Mouse (Mus musculus) kidney, adult 2 months (tissue): Measurements from ENCODE around the gene Iqcb1. TPM values are rescaled to one million over a fixed set of nuclear protein-coding genes. Genes with fewer than 3 reads are reported as not detected.

Experiments used
- DNase-seq: peaks from one replicate; pipeline ENCODE4 v3.0.0; 2021
- H3K27ac ChIP-seq: fragments of 200-500 bp; 2 replicates; pipeline ENCODE4 v1.5.1; 2012; ENCODE audit warnings: low read depth, low read length, control low read depth, inconsistent platforms; ENCODE audit not compliant: insufficient read depth
- H3K27me3 ChIP-seq: fragments of 200-500 bp; replicated peaks from 2 replicates; pipeline ENCODE4 v1.6.1; 2012; ENCODE audit warnings: mild to moderate bottlenecking, moderate library complexity, low read length, inconsistent platforms; ENCODE audit not compliant: control insufficient read depth, insufficient read depth
- H3K36me3 ChIP-seq: fragments of 200-500 bp; 2 replicates; pipeline ENCODE4 v1.6.1; 2012; ENCODE audit warnings: mild to moderate bottlenecking, moderate library complexity, low read length, inconsistent platforms; ENCODE audit not compliant: control insufficient read depth, insufficient read depth
- H3K4me1 ChIP-seq: fragments of 200-500 bp; 2 replicates; pipeline ENCODE4 v1.6.1; 2011; ENCODE audit warnings: low read length; ENCODE audit not compliant: control insufficient read depth, insufficient read depth
- H3K4me3 ChIP-seq: fragments of 200-500 bp; 2 replicates; pipeline ENCODE4 v1.5.1; 2011; ENCODE audit warnings: mild to moderate bottlenecking, low read depth, low read length, control low read depth; ENCODE audit not compliant: insufficient read depth
- CTCF ChIP-seq: fragments of 200-500 bp; conservative IDR thresholded peaks from 2 replicates; pipeline ENCODE4 v1.5.1; 2011; ENCODE audit warnings: low read depth, mild to moderate bottlenecking, control low read depth, low read length, moderate library complexity, mixed read lengths; ENCODE audit not compliant: insufficient read depth, insufficient read length
- POLR2A ChIP-seq: fragments of 200-500 bp; IDR thresholded peaks from one replicate; pipeline ENCODE4 v1.6.1; 2011; ENCODE audit warnings: low read depth, low read length, control low read depth
- whole genome bisulfite sequencing: fragments of 180-500 bp; shearing (Covaris S2); methylation state at CpG from one replicate; pipeline ENCODE4 v1.1.7; 2018; 5-methylcytosine and 5-hydroxymethylcytosine counted together
- polyA plus RNA-seq: library from polyadenylated mRNA; depleted of rRNA; stranded (reverse); fragments of >200 nt; gene quantifications from 2 replicates; pipeline ENCODE4 v1.2.3, GENCODE M21; 2012

Gene Iqcb1
- polyA plus RNA-seq, 1 experiment = 3.0 TPM

DNA sequence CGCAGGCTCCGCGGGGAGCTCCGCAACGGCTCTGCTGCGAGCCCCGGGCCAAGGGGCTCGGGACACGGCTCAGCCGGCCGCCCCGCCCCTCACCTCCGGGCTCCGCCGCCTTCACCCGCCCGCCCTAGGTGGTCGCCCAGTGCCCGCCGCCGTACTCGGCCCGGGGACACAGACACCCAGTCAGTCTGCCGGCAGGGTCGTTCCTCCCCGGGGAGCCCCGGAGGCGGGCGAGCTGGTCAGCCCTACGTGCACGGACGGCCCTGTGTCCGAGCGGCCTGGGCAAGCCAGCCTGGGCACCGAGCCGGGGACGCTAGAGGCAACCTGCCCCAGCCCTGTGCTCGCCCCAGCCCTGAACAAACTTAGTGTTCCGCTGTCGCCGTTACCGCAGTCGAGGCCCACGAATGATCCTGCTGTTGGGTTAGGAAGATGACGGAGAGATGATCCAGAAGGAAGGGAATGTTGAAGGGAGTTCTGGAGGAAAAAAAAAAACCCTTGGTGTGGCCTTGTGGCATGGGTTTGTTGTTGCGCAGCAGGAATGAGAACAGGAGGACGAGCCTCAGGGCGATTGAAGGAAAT lies 47.2 kb downstream of the Iqcb1 start:
- Histone ChIP-seq H3K4me3 (peak overlapping the region; percentile 83), H3K27me3 (no peaks in the 10 kb centered on the region), H3K36me3 (no peaks in the 10 kb centered on the region), H3K27ac (peak overlapping the region; percentile 61), H3K4me1 (peaks cover 14% of the 10 kb centered on the region)
- under 1% methylated on average over 46 of the region's 48 CpGs for WGBS
- DNase-seq = peak; percentile 62
- TF ChIP-seq POLR2A = no peak

DNA sequence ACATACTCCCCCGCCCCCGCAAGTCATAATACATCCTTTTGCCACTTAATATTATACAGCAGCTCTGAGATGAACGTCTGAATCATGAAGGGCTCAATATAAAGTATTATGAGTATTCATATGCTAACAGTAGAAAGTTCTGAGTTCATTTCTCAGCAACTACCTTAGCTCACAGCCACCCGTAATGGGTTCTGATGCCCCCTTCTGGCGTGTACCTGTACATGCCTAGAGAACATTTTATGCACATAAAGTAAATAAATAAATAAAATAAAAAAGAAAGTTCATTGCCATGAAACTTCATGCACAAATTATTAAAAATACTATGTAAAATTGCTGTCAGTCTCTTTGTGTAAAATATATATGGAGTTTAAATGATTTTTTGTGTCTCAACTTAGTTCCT lies 49.1 kb downstream of the Iqcb1 start:
- no peaks in the 10 kb centered on the region for H3K36me3 ChIP-seq
- no peak overlapping the region for H3K27ac ChIP-seq
- 61% methylated on average over 5 of the region's 5 CpGs for WGBS
- no peaks in the 10 kb centered on the region for H3K27me3 ChIP-seq
- peak; percentile 27 for DNase-seq
- H3K4me1 ChIP-seq = peaks cover 14% of the 10 kb centered on the region
- no peak for TF ChIP-seq POLR2A
- peak; percentile 28; the same call in 1 of the 2 replicates for TF ChIP-seq CTCF
- no peak overlapping the region for H3K4me3 ChIP-seq

GRCm38 (mm10) chr16:36882737-36883343 lies 54.7 kb downstream of the Iqcb1 start:
- Histone ChIP-seq H3K27me3 (no peaks in the 10 kb centered on the region), H3K36me3 (no peaks in the 10 kb centered on the region; the same call in 1 of the 2 replicates), H3K27ac (no peak overlapping the region), H3K4me1 (peaks cover 2% of the 10 kb centered on the region; the same call in 1 of the 2 replicates), H3K4me3 (no peak overlapping the region)
- DNase-seq = no peak
- WGBS = 72% methylated on average over 5 of the region's 5 CpGs
- TF ChIP-seq CTCF (no peak), POLR2A (no peak)

- 86% methylated on average over 4 of the region's 4 CpGs for WGBS
- H3K4me1 ChIP-seq = no peaks in the 10 kb centered on the region
- H3K27me3 ChIP-seq = no peaks in the 10 kb centered on the region
- DNase-seq = peak; percentile 15
- no peaks in the 10 kb centered on the region; the same call in 1 of the 2 replicates for H3K36me3 ChIP-seq
- no peak overlapping the region for H3K27ac ChIP-seq
- no peak overlapping the region for H3K4me3 ChIP-seq
- peak; percentile 46 for TF ChIP-seq CTCF
- no peak for TF ChIP-seq POLR2A
Measured at GRCm38 (mm10) chr16:36884881-36885280, 56.7 kb downstream of the Iqcb1 start.

GRCm38 (mm10) chr16:36885912-36886311 lies 57.7 kb downstream of the Iqcb1 start:
- no peak overlapping the region for H3K4me3 ChIP-seq

GRCm38 (mm10) chr16:36887546-36887945 lies 59.4 kb downstream of the Iqcb1 start:
- H3K27ac ChIP-seq = no peak overlapping the region
- no peak overlapping the region for H3K4me3 ChIP-seq
- peaks cover 2% of the 10 kb centered on the region for H3K36me3 ChIP-seq
- no peak for DNase-seq
- no peaks in the 10 kb centered on the region for H3K4me1 ChIP-seq
- H3K27me3 ChIP-seq = no peaks in the 10 kb centered on the region
- 82% methylated on average over 5 of the region's 5 CpGs for WGBS
- no peak for TF ChIP-seq CTCF
- no peak for TF ChIP-seq POLR2A

More at GRCm38 (mm10) chr16:36885912-36886311, 57.7 kb downstream of the Iqcb1 start:
- no peak for TF ChIP-seq CTCF
- TF ChIP-seq POLR2A = no peak
- H3K27ac ChIP-seq = no peak overlapping the region
- H3K27me3 ChIP-seq = no peaks in the 10 kb centered on the region
- no peak for DNase-seq
- WGBS = 91% methylated on average over 11 of the region's 11 CpGs
- no peaks in the 10 kb centered on the region for H3K4me1 ChIP-seq
- H3K36me3 ChIP-seq = no peaks in the 10 kb centered on the region; the same call in 1 of the 2 replicates

DNA sequence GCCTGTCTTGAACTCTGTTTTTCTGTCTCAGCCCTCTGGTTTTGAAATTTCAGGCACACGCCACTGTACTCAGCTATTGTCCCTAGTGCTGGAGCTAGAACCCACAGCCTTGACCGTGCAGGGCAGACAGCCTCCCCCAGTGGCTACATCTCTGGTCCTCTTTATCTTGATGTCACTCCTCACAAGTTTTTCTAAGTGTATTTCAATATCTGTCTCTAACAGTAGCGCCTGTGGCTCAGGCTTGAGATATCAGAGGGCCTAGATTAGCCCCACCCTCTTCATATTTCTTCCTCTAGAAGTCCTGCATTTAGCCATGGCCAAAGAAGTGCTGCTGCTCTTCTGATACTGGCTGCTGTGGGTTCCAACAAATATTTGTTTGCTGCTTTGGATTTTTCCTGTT lies 62.4 kb downstream of the Iqcb1 start:
- Histone ChIP-seq H3K36me3 (peaks cover 2% of the 10 kb centered on the region), H3K27ac (no peak overlapping the region), H3K4me3 (no peak overlapping the region), H3K27me3 (no peaks in the 10 kb centered on the region), H3K4me1 (no peaks in the 10 kb centered on the region)
- no peak for DNase-seq
- no peak for TF ChIP-seq POLR2A
- TF ChIP-seq CTCF = no peak
- WGBS = 93% methylated on average over 3 of the region's 3 CpGs
